Mouse (Mus musculus): Measurements from ENCODE around the gene Ffar4. TPM values are rescaled to one million over a fixed set of nuclear protein-coding genes. Genes with fewer than 3 reads are reported as not detected.
A peak's percentile ranks its signal among the peaks of the same experiment; 100 is the strongest.

The Ffar4 gene
- polyA plus RNA-seq (2012; ENCODE audit: insufficient read depth, insufficient read length, missing spikeins): 13.8 and 36.9 TPM in 2 replicates

DNA sequence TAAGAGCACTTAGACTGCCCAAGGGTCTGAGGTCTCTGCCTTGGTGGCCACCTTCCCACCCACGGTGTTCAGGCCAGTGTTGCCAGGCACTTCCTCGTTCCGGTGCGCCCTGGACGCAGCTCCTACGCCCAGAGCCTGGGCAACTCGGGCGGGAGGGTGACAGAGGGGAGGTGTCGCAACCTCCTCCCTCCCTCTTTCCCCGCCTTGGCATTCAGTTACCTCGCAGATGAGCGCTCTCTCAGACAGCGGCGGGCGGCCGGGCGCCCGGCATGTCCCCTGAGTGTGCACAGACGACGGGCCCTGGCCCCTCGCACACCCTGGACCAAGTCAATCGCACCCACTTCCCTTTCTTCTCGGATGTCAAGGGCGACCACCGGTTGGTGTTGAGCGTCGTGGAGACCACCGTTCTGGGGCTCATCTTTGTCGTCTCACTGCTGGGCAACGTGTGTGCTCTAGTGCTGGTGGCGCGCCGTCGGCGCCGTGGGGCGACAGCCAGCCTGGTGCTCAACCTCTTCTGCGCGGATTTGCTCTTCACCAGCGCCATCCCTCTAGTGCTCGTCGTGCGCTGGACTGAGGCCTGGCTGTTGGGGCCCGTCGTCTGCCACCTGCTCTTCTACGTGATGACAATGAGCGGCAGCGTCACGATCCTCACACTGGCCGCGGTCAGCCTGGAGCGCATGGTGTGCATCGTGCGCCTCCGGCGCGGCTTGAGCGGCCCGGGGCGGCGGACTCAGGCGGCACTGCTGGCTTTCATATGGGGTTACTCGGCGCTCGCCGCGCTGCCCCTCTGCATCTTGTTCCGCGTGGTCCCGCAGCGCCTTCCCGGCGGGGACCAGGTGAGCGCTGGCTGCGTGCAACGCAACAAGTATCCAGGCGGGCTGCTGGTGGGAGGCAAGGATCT is at the start of gene Ffar4:
Gene Ffar4, plus strand, starts transcription at position 214 of the 901 bp plus-strand sequence.
- H3K27ac ChIP-seq (replicated peaks; ENCODE audit: low read depth, low read length): peak within 1 kb of the TSS; percentile 93
- H3K4me3 ChIP-seq (ENCODE audit: insufficient read depth, low read depth, low read length): peak within 1 kb of the TSS; percentile 70
- H3K4me1 ChIP-seq (ENCODE audit: control insufficient read depth, insufficient read depth, insufficient read length, low read length): 0 out of 2 replicates have a peak, but pooled peaks cover 2% of the 10 kb centered on the region

- H3K27ac ChIP-seq (replicated peaks; ENCODE audit: low read depth, low read length): no peak overlapping the region
Observed at GRCm38 (mm10) chr19:38049686-38050085, 47.2 kb upstream of the Ffar4 start.

GRCm38 (mm10) chr19:38053227-38054041 is 43.4 kb upstream of the Ffar4 start:
- H3K27ac ChIP-seq (replicated peaks; ENCODE audit: low read depth, low read length): no peak overlapping the region
- H3K4me3 ChIP-seq (ENCODE audit: insufficient read depth, low read depth, low read length): no peak overlapping the region
- no peaks in the 10 kb centered on the region for H3K4me1 ChIP-seq (ENCODE audit: control insufficient read depth, insufficient read depth, insufficient read length, low read length)

More at GRCm38 (mm10) chr19:38049686-38050085, 47.2 kb upstream of the Ffar4 start:
- H3K4me3 ChIP-seq (ENCODE audit: insufficient read depth, low read depth, low read length): no peak overlapping the region
- no peaks in the 10 kb centered on the region for H3K4me1 ChIP-seq (ENCODE audit: control insufficient read depth, insufficient read depth, insufficient read length, low read length)

GRCm38 (mm10) chr19:38054149-38054719 is 42.6 kb upstream of the Ffar4 start:
- H3K4me1 ChIP-seq (ENCODE audit: control insufficient read depth, insufficient read depth, insufficient read length, low read length): no peaks in the 10 kb centered on the region
- peak overlapping the region; percentile 85 for H3K4me3 ChIP-seq (ENCODE audit: insufficient read depth, low read depth, low read length)
- 0 out of 2 replicates have a peak overlapping the region, but pooled peaks have one; percentile 26 for H3K27ac ChIP-seq (replicated peaks; ENCODE audit: low read depth, low read length)

DNA sequence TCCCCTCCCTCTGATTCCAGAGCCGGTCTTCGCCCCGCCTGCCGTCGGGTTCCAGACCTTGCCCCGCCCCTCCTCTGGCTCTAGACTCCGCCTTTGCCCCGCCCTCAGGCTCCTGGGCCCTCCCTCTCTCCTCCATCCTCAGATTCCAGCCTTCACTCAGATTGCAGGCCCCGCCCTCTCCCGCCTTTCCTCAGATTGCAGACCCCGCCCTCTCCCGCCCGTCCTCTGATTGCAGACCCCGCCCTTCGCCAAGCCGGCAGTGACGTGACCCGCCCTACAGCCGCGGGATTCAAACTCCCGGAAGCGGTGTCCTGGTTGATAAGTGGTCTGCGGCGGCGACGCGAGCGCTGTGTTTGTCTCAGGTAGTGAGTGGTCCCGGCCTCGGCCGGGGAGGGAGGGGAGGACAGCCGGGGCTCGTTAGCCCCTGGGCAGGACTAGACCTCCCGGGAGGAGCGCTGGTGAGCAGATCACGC is 42.1 kb upstream of the Ffar4 start, which contains the start of gene Cep55:
Gene Cep55, plus strand, starts transcription at position 292 of the 473 bp plus-strand sequence.
- no peaks in the 10 kb centered on the region for H3K4me1 ChIP-seq (ENCODE audit: control insufficient read depth, insufficient read depth, insufficient read length, low read length)
- 0 out of 2 replicates have a peak within 1 kb of the TSS, but pooled peaks have one; percentile 26 for H3K27ac ChIP-seq (replicated peaks; ENCODE audit: low read depth, low read length)
- peak within 1 kb of the TSS; percentile 85 for H3K4me3 ChIP-seq (ENCODE audit: insufficient read depth, low read depth, low read length)

- H3K4me3 ChIP-seq (ENCODE audit: insufficient read depth, low read depth, low read length): no peak overlapping the region
- H3K27ac ChIP-seq (replicated peaks; ENCODE audit: low read depth, low read length): no peak overlapping the region
Observed at GRCm38 (mm10) chr19:38055798-38056197, 41.1 kb upstream of the Ffar4 start.

GRCm38 (mm10) chr19:38056276-38056675 is 40.6 kb upstream of the Ffar4 start:
- Histone ChIP-seq H3K27ac (replicated peaks; ENCODE audit: low read depth, low read length) (no peak overlapping the region), H3K4me3 (ENCODE audit: insufficient read depth, low read depth, low read length) (no peak overlapping the region), H3K4me1 (ENCODE audit: control insufficient read depth, insufficient read depth, insufficient read length, low read length) (no peaks in the 10 kb centered on the region)

More at GRCm38 (mm10) chr19:38055798-38056197, 41.1 kb upstream of the Ffar4 start:
- H3K4me1 ChIP-seq (ENCODE audit: control insufficient read depth, insufficient read depth, insufficient read length, low read length): no peaks in the 10 kb centered on the region

- H3K27ac ChIP-seq (replicated peaks; ENCODE audit: low read depth, low read length): no peak overlapping the region
- H3K4me1 ChIP-seq (ENCODE audit: control insufficient read depth, insufficient read depth, insufficient read length, low read length): no peaks in the 10 kb centered on the region
- H3K4me3 ChIP-seq (ENCODE audit: insufficient read depth, low read depth, low read length): no peak overlapping the region
Observed at GRCm38 (mm10) chr19:38056931-38057330, 39.9 kb upstream of the Ffar4 start.

DNA sequence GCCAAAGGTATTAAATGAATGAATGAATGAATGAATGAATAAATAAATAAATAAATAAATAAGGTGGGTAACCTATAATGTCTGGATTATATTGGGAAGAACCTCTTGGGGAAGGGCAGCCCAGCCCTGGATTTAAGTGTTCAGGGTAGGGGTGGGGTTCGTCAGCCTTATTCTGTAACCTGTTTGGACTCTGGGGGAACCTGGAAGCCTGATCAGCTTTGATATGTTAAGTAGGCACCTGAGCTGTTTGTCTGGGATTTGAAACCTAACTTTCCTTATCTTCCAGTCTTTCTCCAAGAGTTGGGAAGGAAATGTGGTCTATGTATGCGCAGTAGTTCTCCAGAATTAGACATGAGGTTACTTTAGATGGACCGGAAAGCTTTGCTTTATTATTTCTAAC is 33.7 kb upstream of the Ffar4 start:
- no peak overlapping the region for H3K4me3 ChIP-seq (ENCODE audit: insufficient read depth, low read depth, low read length)
- H3K27ac ChIP-seq (replicated peaks; ENCODE audit: low read depth, low read length): no peak overlapping the region
- no peaks in the 10 kb centered on the region for H3K4me1 ChIP-seq (ENCODE audit: control insufficient read depth, insufficient read depth, insufficient read length, low read length)

DNA sequence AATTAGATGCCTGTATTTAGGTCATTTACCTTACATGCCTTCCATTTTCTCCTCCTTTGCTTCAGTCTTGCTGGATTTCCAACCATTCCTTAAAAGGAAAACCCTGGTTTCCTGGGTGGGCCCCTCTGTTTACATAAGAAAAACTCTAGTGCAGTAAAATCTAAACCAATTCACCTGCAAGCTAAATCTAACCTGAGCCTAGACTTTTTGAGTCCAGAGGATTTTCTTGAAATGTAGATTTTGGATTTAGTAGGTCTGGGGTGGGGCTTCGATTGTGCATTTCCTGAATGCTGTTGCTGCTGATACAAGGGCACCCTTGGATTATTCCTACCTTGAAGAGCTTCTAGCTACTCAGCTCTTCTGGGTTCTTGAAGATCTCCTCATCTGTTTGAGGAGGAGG is 32.8 kb upstream of the Ffar4 start:
- H3K27ac ChIP-seq (replicated peaks; ENCODE audit: low read depth, low read length): no peak overlapping the region

GRCm38 (mm10) chr19:38073226-38073625 is 23.6 kb upstream of the Ffar4 start:
- no peak overlapping the region for H3K4me3 ChIP-seq (ENCODE audit: insufficient read depth, low read depth, low read length)
- H3K27ac ChIP-seq (replicated peaks; ENCODE audit: low read depth, low read length): no peak overlapping the region
- H3K4me1 ChIP-seq (ENCODE audit: control insufficient read depth, insufficient read depth, insufficient read length, low read length): peaks cover 4% of the 10 kb centered on the region; the same call in 1 of the 2 replicates

More for the DNA sequence above, 32.8 kb upstream of the Ffar4 start:
- no peak overlapping the region for H3K4me3 ChIP-seq (ENCODE audit: insufficient read depth, low read depth, low read length)
- H3K4me1 ChIP-seq (ENCODE audit: control insufficient read depth, insufficient read depth, insufficient read length, low read length): no peaks in the 10 kb centered on the region

DNA sequence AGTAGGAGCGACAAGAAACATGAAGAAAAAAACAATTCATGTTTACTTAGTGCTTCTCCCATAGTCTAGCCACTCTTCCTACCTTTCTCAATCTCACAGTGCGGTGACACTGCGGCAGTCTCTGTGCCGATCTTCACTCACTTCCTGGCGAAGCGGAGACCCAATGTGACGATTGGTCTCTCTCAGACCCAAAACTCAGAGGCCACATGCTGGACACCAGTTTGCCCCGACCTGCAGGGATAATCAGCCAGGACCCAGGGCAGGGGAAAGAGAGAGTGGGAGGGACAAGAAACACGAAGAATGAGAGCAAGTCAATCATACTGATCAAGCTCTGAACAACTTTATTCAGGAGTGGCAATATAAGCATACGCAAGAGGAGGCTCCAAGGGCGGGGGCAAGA is 21.8 kb upstream of the Ffar4 start:
- H3K4me3 ChIP-seq (ENCODE audit: insufficient read depth, low read depth, low read length): no peak overlapping the region
- H3K27ac ChIP-seq (replicated peaks; ENCODE audit: low read depth, low read length): no peak overlapping the region

GRCm38 (mm10) chr19:38076251-38076650 is 20.6 kb upstream of the Ffar4 start:
- Histone ChIP-seq H3K4me1 (ENCODE audit: control insufficient read depth, insufficient read depth, insufficient read length, low read length) (peaks cover 7% of the 10 kb centered on the region; the same call in 1 of the 2 replicates), H3K27ac (replicated peaks; ENCODE audit: low read depth, low read length) (no peak overlapping the region), H3K4me3 (ENCODE audit: insufficient read depth, low read depth, low read length) (no peak overlapping the region)

More for the DNA sequence above, 21.8 kb upstream of the Ffar4 start:
- H3K4me1 ChIP-seq (ENCODE audit: control insufficient read depth, insufficient read depth, insufficient read length, low read length): peaks cover 4% of the 10 kb centered on the region; the same call in 1 of the 2 replicates

DNA sequence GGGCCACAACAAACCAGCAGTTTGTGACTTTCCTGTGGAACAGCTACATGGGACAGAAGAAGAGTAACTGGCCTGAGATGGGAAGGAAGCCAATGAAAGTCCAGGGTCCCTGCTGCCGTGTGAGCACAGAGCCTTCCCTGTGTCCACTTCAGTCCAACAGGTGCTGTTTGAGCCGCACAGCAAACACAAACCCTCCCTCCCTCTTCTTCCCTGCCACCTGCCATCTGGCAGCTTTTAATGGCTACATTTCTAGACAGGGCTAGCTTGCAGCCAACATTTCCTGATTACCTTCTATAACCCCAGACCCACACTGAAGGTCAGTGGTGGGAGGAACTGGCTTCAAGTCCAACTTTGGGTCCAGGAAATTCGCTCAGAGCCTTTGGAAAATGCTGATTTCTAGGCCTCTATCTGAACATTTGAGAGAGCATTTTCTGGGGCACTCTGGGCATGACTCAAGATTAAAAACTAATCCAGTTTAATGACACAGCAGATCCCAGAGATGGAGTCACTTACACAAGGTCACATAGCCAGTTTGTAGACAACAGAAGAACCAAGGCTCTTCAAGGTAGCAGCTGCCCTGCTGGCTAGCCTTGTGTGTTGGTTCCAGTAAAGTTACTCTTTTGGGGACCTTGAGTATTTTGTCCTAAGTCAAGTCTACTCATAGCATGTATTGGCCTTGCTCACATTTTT is 18.9 kb upstream of the Ffar4 start:
- peaks cover 7% of the 10 kb centered on the region; the same call in 1 of the 2 replicates for H3K4me1 ChIP-seq (ENCODE audit: control insufficient read depth, insufficient read depth, insufficient read length, low read length)
- H3K4me3 ChIP-seq (ENCODE audit: insufficient read depth, low read depth, low read length): no peak overlapping the region
- H3K27ac ChIP-seq (replicated peaks; ENCODE audit: low read depth, low read length): peak overlapping the region; percentile 64

Measured in brown adipose tissue, adult 24 weeks (tissue).